Mouse (Mus musculus) kidney, postnatal 0 days (tissue): ENCODE data around the gene Prss28. TPM values are rescaled to one million over a fixed set of nuclear protein-coding genes. Genes with fewer than 3 reads are reported as not detected.
A peak's percentile ranks its signal among the peaks of the same experiment; 100 is the strongest.

ENCODE experiments used
- ATAC-seq: fragments of 200-750 bp; cut with Nextera tagmentation; replicated peaks from 2 replicates; pipeline ENCODE4 v1.8.0; 2017; ENCODE audit warnings: low read depth, moderate number of reproducible peaks, moderate TSS enrichment, moderate library complexity; ENCODE audit not compliant: low FRiP score
- DNase-seq: peaks from one replicate; pipeline ENCODE4 v3.0.0-alpha.2; 2016; ENCODE audit warnings: low spot score
- H3K27ac ChIP-seq: fragments of 300-500 bp; sonication (generic); 2 replicates; pipeline ENCODE4 v1.5.1; 2014; ENCODE audit warnings: mild to moderate bottlenecking
- H3K27me3 ChIP-seq: fragments of 300-500 bp; sonication (generic); 2 replicates; pipeline ENCODE4 v1.6.1; 2014; ENCODE audit warnings: low read length, mixed read lengths; ENCODE audit not compliant: insufficient read depth
- H3K36me3 ChIP-seq: fragments of 300-500 bp; sonication (generic); 2 replicates; pipeline ENCODE4 v1.6.1; 2014; ENCODE audit warnings: low read length, mixed read lengths; ENCODE audit not compliant: insufficient read depth
- H3K4me1 ChIP-seq: fragments of 300-500 bp; sonication (generic); replicated peaks from 2 replicates; pipeline ENCODE4 v1.6.1; 2014; ENCODE audit warnings: antibody characterized with exemption, low read length, mixed read lengths; ENCODE audit not compliant: insufficient read depth
- H3K4me2 ChIP-seq: fragments of 300-500 bp; sonication (generic); 2 replicates; pipeline ENCODE4 v1.6.1; 2014; ENCODE audit warnings: mild to moderate bottlenecking, low read length, moderate library complexity, mixed read lengths
- H3K4me3 ChIP-seq: fragments of 300-500 bp; sonication (generic); replicated peaks from 2 replicates; pipeline ENCODE4 v1.5.1; 2014; ENCODE audit warnings: low read depth, low read length
- H3K9ac ChIP-seq: fragments of 300-500 bp; sonication (generic); 2 replicates; pipeline ENCODE4 v1.6.1; 2014; ENCODE audit warnings: low read depth, low read length
- H3K9me3 ChIP-seq: fragments of 300-500 bp; sonication (generic); replicated peaks from 2 replicates; pipeline ENCODE4 v1.6.1; 2016; ENCODE audit warnings: low read length, inconsistent platforms, mixed read lengths
- CTCF ChIP-seq: IDR thresholded peaks from 2 replicates; pipeline ENCODE4 v1.5.1; 2016; ENCODE audit warnings: antibody characterized with exemption, low read depth, mild to moderate bottlenecking, moderate library complexity
- WGBS: fragments of 180-500 bp; shearing (Covaris S2); extraction: QIAGEN DNeasy Blood & Tissue Kit; methylation state at CpG from one replicate; pipeline ENCODE4 v1.1.7; 2014; 5-methylcytosine and 5-hydroxymethylcytosine counted together
- polyA plus RNA-seq: library from polyadenylated mRNA; unstranded; fragments of >200 nt; fragmentation: Nextera tagmentation; extraction: Ambion mirVana; gene quantifications from 2 replicates; pipeline ENCODE4 v1.2.1, GENCODE M21; 2015

The Prss28 gene
- polyA plus RNA-seq, 1 experiment from 2014 or later = not detected

DNA sequence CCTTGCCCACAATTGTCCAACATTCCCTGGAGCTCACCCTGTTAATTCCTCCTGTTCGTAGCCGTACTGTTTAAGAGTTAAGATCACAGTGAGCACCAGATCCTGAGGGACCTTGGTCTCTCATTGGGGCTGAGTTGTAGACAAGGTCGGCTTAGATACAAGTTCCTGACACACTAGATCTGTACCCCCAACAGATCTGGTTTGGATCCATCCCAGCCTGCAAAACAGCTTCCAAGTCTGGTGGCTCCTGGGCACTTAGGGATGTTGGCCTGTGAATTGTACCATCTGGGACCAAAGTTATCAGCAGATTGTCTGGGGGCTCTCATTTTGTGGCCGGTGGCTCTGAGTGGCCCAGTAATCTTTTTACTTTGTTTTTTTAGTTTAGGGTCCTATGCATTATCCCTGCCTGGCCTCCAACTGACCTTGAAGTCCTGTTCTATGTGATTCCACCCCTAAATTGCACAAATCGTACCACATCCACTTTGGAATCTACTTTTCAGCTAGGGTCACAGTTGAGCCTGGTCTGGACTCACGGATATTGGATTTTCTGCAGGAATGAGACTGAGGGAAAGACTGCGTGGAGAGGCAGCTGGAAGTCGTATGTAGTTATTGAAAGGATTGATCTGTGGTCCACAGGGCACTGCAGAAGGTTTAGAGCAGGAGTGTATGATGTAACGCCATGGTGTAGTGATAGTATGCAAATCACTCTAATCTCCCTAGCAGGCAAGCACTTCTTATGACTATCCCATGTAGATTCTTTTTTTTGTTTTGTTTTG is 33.7 kb upstream of the Prss28 start, which contains the start of gene Ube2i:
Ube2i (minus strand) TSS at position 52 of the 776 bp plus-strand sequence.
- Histone ChIP-seq H3K9ac (peak within 1 kb of the TSS; percentile 100), H3K4me3 (peak within 1 kb of the TSS; percentile 100), H3K36me3 (no peaks in the 10 kb centered on the region), H3K9me3 (no peaks in the 10 kb centered on the region), H3K4me1 (peaks cover 19% of the 10 kb centered on the region; the same call in 1 of the 2 replicates), H3K27ac (peak within 1 kb of the TSS; percentile 99), H3K27me3 (no peaks in the 10 kb centered on the region), H3K4me2 (peak within 1 kb of the TSS; percentile 52)
- no peak for ATAC-seq
- no peak for DNase-seq
- TF ChIP-seq CTCF = no peak
- 84% methylated on average over 9 of the region's 9 CpGs for WGBS

DNA sequence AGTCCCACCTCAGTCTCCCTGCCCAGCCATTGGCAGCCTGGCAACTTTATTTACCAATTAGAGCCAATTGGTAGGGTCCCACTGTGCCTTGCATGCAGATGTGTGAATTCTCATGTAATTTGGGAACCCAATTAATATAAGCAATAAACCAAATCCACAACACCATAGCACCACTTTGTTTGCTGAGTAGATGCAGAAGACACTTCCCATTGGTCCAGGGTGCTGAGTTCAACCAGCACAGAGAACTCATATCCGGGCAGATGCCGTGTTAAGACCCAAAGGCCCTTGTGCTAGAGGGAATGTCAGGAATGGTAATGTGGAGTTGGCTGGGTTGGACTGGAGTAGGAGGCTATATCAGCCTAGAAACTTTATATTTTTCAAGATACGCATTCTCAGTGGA is 32.6 kb upstream of the Prss28 start:
- TF ChIP-seq CTCF = no peak
- ATAC-seq (no peak), DNase-seq (no peak)
- H3K4me3 ChIP-seq = no peak overlapping the region
- no peak overlapping the region for H3K9ac ChIP-seq
- peaks cover 12% of the 10 kb centered on the region; the same call in 1 of the 2 replicates for H3K4me1 ChIP-seq
- H3K36me3 ChIP-seq = no peaks in the 10 kb centered on the region
- H3K27me3 ChIP-seq = no peaks in the 10 kb centered on the region
- H3K9me3 ChIP-seq = no peaks in the 10 kb centered on the region
- H3K4me2 ChIP-seq = no peak overlapping the region
- 94% methylated on average over 3 of the region's 3 CpGs for WGBS
- H3K27ac ChIP-seq = no peak overlapping the region

DNA sequence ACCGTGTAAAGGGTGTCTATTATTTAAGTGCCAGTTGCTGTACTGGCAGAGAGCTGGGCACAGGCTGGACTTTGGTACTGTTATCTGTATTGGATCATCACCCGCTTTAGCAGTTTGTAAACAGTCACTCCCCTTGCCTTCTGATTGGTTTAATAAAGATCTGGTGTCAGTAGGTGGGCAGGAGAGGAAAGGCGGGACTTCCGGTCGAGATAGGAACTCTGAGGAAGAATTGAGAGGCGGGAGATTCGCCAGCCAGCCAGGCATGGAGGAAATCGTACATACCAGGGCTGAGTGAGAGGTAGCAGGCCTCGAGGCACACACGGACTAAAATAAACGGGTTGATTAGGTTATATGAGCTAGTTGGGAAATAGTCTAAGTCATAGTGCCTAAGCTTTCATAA is 26.3 kb upstream of the Prss28 start:
- WGBS = 33% methylated on average over 11 of the region's 11 CpGs
- H3K27ac ChIP-seq = no peak overlapping the region
- H3K4me3 ChIP-seq = no peak overlapping the region
- no peak overlapping the region for H3K9ac ChIP-seq
- no peaks in the 10 kb centered on the region for H3K9me3 ChIP-seq
- no peaks in the 10 kb centered on the region for H3K4me1 ChIP-seq
- no peak overlapping the region for H3K4me2 ChIP-seq
- ATAC-seq = no peak
- TF ChIP-seq CTCF = no peak
- H3K27me3 ChIP-seq = no peaks in the 10 kb centered on the region
- peak; percentile 51 for DNase-seq
- H3K36me3 ChIP-seq = no peaks in the 10 kb centered on the region

DNA sequence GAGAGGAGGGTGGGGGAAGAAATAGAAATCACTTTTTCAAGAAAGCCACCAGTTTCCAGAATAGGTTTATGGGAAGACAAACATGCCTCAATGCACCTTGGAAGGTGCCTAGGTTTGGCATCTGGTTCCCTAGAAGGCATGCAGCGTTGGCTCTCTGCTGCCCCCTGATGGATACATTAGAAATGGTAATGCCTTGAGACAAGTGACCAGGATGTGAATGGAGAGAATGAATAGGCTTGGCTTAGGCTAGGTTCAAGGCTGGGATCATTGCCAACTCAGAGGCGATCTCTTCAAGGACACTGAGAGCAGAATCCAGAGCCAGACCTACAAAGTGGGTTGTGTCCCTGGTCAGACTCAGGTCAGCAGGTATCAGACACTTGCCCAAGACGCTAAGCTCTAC is 23.4 kb upstream of the Prss28 start:
- 19% methylated on average over 3 of the region's 3 CpGs for WGBS
- H3K4me1 ChIP-seq = no peaks in the 10 kb centered on the region
- peak; percentile 97 for TF ChIP-seq CTCF
- H3K4me3 ChIP-seq = no peak overlapping the region
- no peaks in the 10 kb centered on the region for H3K9me3 ChIP-seq
- no peak overlapping the region for H3K4me2 ChIP-seq
- DNase-seq (peak; percentile 73), ATAC-seq (no peak)
- H3K27me3 ChIP-seq = no peaks in the 10 kb centered on the region
- H3K9ac ChIP-seq = no peak overlapping the region
- no peaks in the 10 kb centered on the region for H3K36me3 ChIP-seq
- no peak overlapping the region for H3K27ac ChIP-seq

DNA sequence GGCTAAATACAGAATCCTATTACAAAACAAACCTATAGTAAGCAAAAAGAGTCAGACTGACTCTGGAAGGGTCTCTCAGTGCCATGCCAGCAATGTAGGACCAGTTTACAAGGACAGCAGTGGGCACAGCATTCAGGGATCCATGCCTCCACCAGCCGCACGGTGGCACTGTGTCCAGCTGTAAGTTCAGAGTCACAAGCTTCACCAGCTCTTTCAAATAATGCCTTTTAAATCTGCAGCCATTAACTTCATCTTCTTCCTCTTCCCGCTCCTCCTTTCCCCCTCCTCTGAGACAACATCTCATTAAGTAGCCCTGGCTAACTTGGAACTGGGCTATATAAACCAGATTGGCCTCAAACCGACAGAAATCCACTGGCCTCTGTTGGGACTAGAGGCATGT is 19.6 kb upstream of the Prss28 start:
- H3K4me1 ChIP-seq = no peaks in the 10 kb centered on the region
- H3K4me3 ChIP-seq = no peak overlapping the region
- TF ChIP-seq CTCF = peak; percentile 77
- WGBS = 17% methylated on average over 4 of the region's 4 CpGs
- no peaks in the 10 kb centered on the region for H3K9me3 ChIP-seq
- H3K9ac ChIP-seq = no peak overlapping the region
- H3K36me3 ChIP-seq = no peaks in the 10 kb centered on the region
- no peak for ATAC-seq
- H3K4me2 ChIP-seq = no peak overlapping the region
- H3K27me3 ChIP-seq = no peaks in the 10 kb centered on the region
- no peak overlapping the region for H3K27ac ChIP-seq
- peak; percentile 66 for DNase-seq

DNA sequence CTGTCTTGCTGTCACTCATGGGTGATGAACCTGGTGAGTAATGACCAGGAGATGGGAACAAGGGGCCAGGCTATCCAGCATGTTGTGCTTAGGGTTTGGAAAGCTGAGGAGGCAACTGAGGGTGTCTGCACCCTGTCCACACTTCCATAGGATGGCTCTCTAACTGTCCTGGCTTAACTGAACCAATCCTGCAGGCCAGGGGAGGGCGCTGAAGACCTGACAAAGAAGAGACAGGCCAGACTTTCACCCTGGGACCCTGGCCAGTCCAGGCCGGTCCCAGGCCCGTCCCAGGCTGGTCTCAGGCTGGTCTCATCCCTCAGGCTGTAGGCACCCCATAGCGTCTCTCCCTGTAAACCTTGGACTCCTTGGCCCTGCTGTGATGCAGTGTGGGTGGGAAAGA is 18.0 kb upstream of the Prss28 start:
- peak; percentile 37; the same call in 1 of the 2 replicates for TF ChIP-seq CTCF
- Histone ChIP-seq H3K4me2 (no peak overlapping the region), H3K27ac (no peak overlapping the region), H3K9ac (no peak overlapping the region), H3K9me3 (no peaks in the 10 kb centered on the region), H3K4me3 (no peak overlapping the region), H3K36me3 (no peaks in the 10 kb centered on the region), H3K4me1 (no peaks in the 10 kb centered on the region), H3K27me3 (no peaks in the 10 kb centered on the region)
- DNase-seq (no peak), ATAC-seq (no peak)
- WGBS = 32% methylated on average over 4 of the region's 4 CpGs
